Mouse (Mus musculus) embryonic facial prominence, embryonic 11.5 days (tissue): Measurements from ENCODE around the gene Fyn. TPM values are rescaled to one million over a fixed set of nuclear protein-coding genes. Genes with fewer than 3 reads are reported as not detected.
A peak's percentile ranks its signal among the peaks of the same experiment; 100 is the strongest.

Source experiments
- ATAC-seq: fragments of 200-750 bp; cut with Nextera tagmentation; replicated peaks from 2 replicates; pipeline ENCODE4 v1.8.0; 2017; ENCODE audit warnings: low read depth; ENCODE audit not compliant: insufficient number of reproducible peaks, low FRiP score, low TSS enrichment
- DNase-seq: peaks from one replicate; pipeline ENCODE4 v3.0.0-alpha.2; 2015; ENCODE audit warnings: low spot score
- H3K27ac ChIP-seq: fragments of 300-500 bp; sonication (generic); replicated peaks from 2 replicates; pipeline ENCODE4 v1.5.1; 2014; ENCODE audit warnings: mild to moderate bottlenecking, low read depth, low read length, control low read depth
- H3K27me3 ChIP-seq: fragments of 300-500 bp; sonication (generic); 2 replicates; pipeline ENCODE4 v1.6.1; 2014; ENCODE audit warnings: mild to moderate bottlenecking, low read length, moderate library complexity, mixed read lengths; ENCODE audit not compliant: control insufficient read depth, insufficient read depth
- H3K36me3 ChIP-seq: fragments of 300-500 bp; sonication (generic); replicated peaks from 2 replicates; pipeline ENCODE4 v1.6.1; 2014; ENCODE audit warnings: low read depth, mild to moderate bottlenecking, low read length, moderate library complexity, mixed read lengths; ENCODE audit not compliant: control insufficient read depth, insufficient read depth
- H3K4me1 ChIP-seq: fragments of 300-500 bp; sonication (generic); 2 replicates; pipeline ENCODE4 v1.6.1; 2014; ENCODE audit warnings: low read length, mixed read lengths; ENCODE audit not compliant: control insufficient read depth, insufficient read depth
- H3K4me2 ChIP-seq: fragments of 300-500 bp; sonication (generic); 2 replicates; pipeline ENCODE4 v1.6.1; 2014; ENCODE audit warnings: low read depth, mild to moderate bottlenecking, control low read depth, low read length, moderate library complexity
- H3K4me3 ChIP-seq: fragments of 300-500 bp; sonication (generic); 2 replicates; pipeline ENCODE4 v1.5.1; 2014; ENCODE audit warnings: low read depth, low read length, control low read depth
- H3K9ac ChIP-seq: fragments of 300-500 bp; sonication (generic); replicated peaks from 2 replicates; pipeline ENCODE4 v1.6.1; 2014; ENCODE audit warnings: mild to moderate bottlenecking, control low read depth, low read length
- H3K9me3 ChIP-seq: fragments of 300-500 bp; sonication (generic); replicated peaks from 2 replicates; pipeline ENCODE4 v1.6.1; 2016; ENCODE audit warnings: mild to moderate bottlenecking, low read length, inconsistent platforms, mixed read lengths; ENCODE audit not compliant: control insufficient read depth
- WGBS: fragments of 180-500 bp; shearing (Covaris S2); extraction: QIAGEN DNeasy Blood & Tissue Kit; methylation state at CpG from one replicate; pipeline ENCODE4 v1.1.7; 2014; 5-methylcytosine and 5-hydroxymethylcytosine counted together
- polyA plus RNA-seq: library from polyadenylated mRNA; unstranded; fragments of >200 nt; fragmentation: Nextera tagmentation; extraction: Ambion mirVana; gene quantifications from 2 replicates; pipeline ENCODE4 v1.2.1, GENCODE M21; 2014

Gene Fyn
- polyA plus RNA-seq, 1 experiment from 2014 or later: 38.9 TPM

GRCm38 (mm10) chr10:39441636-39442035, 73.0 kb downstream of the Fyn start:
- Histone ChIP-seq H3K9me3 (no peaks in the 10 kb centered on the region), H3K4me1 (no peaks in the 10 kb centered on the region; the same call in 1 of the 2 replicates), H3K27ac (no peak overlapping the region), H3K9ac (no peak overlapping the region), H3K4me3 (no peak overlapping the region), H3K36me3 (no peaks in the 10 kb centered on the region), H3K27me3 (no peaks in the 10 kb centered on the region), H3K4me2 (no peak overlapping the region)
- no peak for DNase-seq
- no peak for ATAC-seq

- Histone ChIP-seq H3K9ac (no peak overlapping the region), H3K9me3 (no peaks in the 10 kb centered on the region), H3K4me3 (no peak overlapping the region), H3K27me3 (no peaks in the 10 kb centered on the region), H3K4me2 (no peak overlapping the region), H3K4me1 (no peaks in the 10 kb centered on the region; the same call in 1 of the 2 replicates), H3K36me3 (no peaks in the 10 kb centered on the region), H3K27ac (no peak overlapping the region)
- WGBS: 62% methylated on average over 2 of the region's 2 CpGs
- DNase-seq (no peak), ATAC-seq (no peak)
Measured at GRCm38 (mm10) chr10:39443122-39443521, 74.5 kb downstream of the Fyn start.

GRCm38 (mm10) chr10:39443947-39444346, 75.3 kb downstream of the Fyn start:
- H3K4me2 ChIP-seq: no peak overlapping the region
- DNase-seq (no peak), ATAC-seq (no peak)
- no peak overlapping the region for H3K27ac ChIP-seq
- no peaks in the 10 kb centered on the region for H3K9me3 ChIP-seq
- no peaks in the 10 kb centered on the region for H3K27me3 ChIP-seq
- no peaks in the 10 kb centered on the region for H3K36me3 ChIP-seq
- no peak overlapping the region for H3K4me3 ChIP-seq
- H3K9ac ChIP-seq: no peak overlapping the region
- no peaks in the 10 kb centered on the region; the same call in 1 of the 2 replicates for H3K4me1 ChIP-seq

GRCm38 (mm10) chr10:39445870-39446269, 77.2 kb downstream of the Fyn start:
- Histone ChIP-seq H3K36me3 (no peaks in the 10 kb centered on the region), H3K9ac (no peak overlapping the region), H3K4me3 (no peak overlapping the region), H3K4me1 (no peaks in the 10 kb centered on the region; the same call in 1 of the 2 replicates), H3K27ac (no peak overlapping the region), H3K9me3 (no peaks in the 10 kb centered on the region), H3K27me3 (no peaks in the 10 kb centered on the region), H3K4me2 (no peak overlapping the region)
- 91% methylated on average over 11 of the region's 11 CpGs for WGBS
- DNase-seq (no peak), ATAC-seq (no peak)

- Histone ChIP-seq H3K4me2 (no peak overlapping the region), H3K36me3 (no peaks in the 10 kb centered on the region), H3K9ac (no peak overlapping the region), H3K4me1 (no peaks in the 10 kb centered on the region; the same call in 1 of the 2 replicates), H3K27me3 (no peaks in the 10 kb centered on the region), H3K9me3 (no peaks in the 10 kb centered on the region), H3K4me3 (no peak overlapping the region), H3K27ac (no peak overlapping the region)
- DNase-seq (no peak), ATAC-seq (no peak)
- WGBS: 93% methylated on average over 5 of the region's 5 CpGs
Measured at GRCm38 (mm10) chr10:39446706-39447105, 78.1 kb downstream of the Fyn start.

- no peak for ATAC-seq
- H3K9ac ChIP-seq: no peak overlapping the region
- H3K9me3 ChIP-seq: no peaks in the 10 kb centered on the region
- H3K4me3 ChIP-seq: no peak overlapping the region
- no peak overlapping the region for H3K4me2 ChIP-seq
- no peaks in the 10 kb centered on the region for H3K36me3 ChIP-seq
- DNase-seq: no peak
- H3K4me1 ChIP-seq: no peaks in the 10 kb centered on the region; the same call in 1 of the 2 replicates
- H3K27me3 ChIP-seq: no peaks in the 10 kb centered on the region
- no peak overlapping the region for H3K27ac ChIP-seq
- WGBS: 68% methylated on average over 4 of the region's 4 CpGs
Measured at GRCm38 (mm10) chr10:39449179-39449578, 80.5 kb downstream of the Fyn start.

- H3K27ac ChIP-seq: peak overlapping the region; percentile 47; the same call in 1 of the 2 replicates
Measured at GRCm38 (mm10) chr10:39450356-39450755, 81.7 kb downstream of the Fyn start.

GRCm38 (mm10) chr10:39451065-39451464, 82.4 kb downstream of the Fyn start:
- ATAC-seq (no peak), DNase-seq (peak; percentile 37)
- no peak overlapping the region for H3K4me2 ChIP-seq
- H3K9ac ChIP-seq: no peak overlapping the region
- no peaks in the 10 kb centered on the region for H3K27me3 ChIP-seq
- H3K36me3 ChIP-seq: no peaks in the 10 kb centered on the region
- no peak overlapping the region for H3K27ac ChIP-seq
- no peaks in the 10 kb centered on the region for H3K9me3 ChIP-seq
- H3K4me1 ChIP-seq: no peaks in the 10 kb centered on the region; the same call in 1 of the 2 replicates
- no peak overlapping the region for H3K4me3 ChIP-seq
- WGBS: 39% methylated on average over 6 of the region's 6 CpGs

More at GRCm38 (mm10) chr10:39450356-39450755, 81.7 kb downstream of the Fyn start:
- ATAC-seq (no peak), DNase-seq (no peak)
- H3K4me2 ChIP-seq: no peak overlapping the region
- no peak overlapping the region for H3K9ac ChIP-seq
- no peaks in the 10 kb centered on the region for H3K9me3 ChIP-seq
- no peak overlapping the region for H3K4me3 ChIP-seq
- no peaks in the 10 kb centered on the region for H3K36me3 ChIP-seq
- H3K27me3 ChIP-seq: no peaks in the 10 kb centered on the region
- WGBS: 64% methylated on average over 8 of the region's 8 CpGs
- H3K4me1 ChIP-seq: no peaks in the 10 kb centered on the region; the same call in 1 of the 2 replicates
